Mouse (Mus musculus): ENCODE measurements at regions not wholly inside any gene's neighbourhood (a gene's known extent, or its start where the extent isn't known, plus 50 kb on each side); places are given as distances from the start of the nearest gene placed in this dataset.

DNA sequence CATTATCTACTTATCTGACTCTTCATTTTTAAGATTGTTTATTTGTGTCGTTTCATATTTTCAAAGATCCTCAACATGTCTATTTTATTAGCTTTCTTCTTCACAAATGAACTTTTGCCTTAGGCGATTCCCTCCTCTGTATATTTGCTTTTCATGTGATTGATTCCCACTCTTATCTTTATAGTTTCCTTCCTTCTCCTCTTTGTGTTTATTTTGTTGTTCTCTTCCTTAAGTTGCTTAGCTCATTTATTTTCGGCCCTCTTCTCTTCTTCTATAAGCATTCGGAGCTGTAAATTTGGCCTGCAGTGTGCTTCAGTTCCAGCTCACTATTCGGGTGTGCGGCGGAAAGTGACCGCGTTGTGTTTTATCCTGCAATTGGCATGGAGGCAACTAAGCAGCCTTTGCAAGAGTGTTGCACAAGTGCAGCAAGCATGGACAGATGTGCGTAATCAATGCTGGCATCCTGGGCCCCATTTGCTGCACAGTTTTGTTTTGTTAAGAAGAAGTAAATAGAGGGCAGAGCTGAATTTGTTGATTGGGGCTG lies 73.5 kb upstream of the Tcf21 start:
- TF ChIP-seq CTCF (IDR thresholded peaks at IDR 0.05; ENCODE audit: borderline replicate concordance, extremely low read depth, insufficient read depth, insufficient read length) (no peak), POLR2A (IDR thresholded peaks at IDR 0.05; ENCODE audit: borderline replicate concordance, extremely low read depth, insufficient read depth, insufficient read length, poor library complexity, severe bottlenecking) (no peak)

Data from brain, embryonic 14.5 days (tissue).